Mouse (Mus musculus) limb, embryonic 11.5 days (tissue): ENCODE measurements around the gene Ceacam12. TPM values are rescaled to one million over a fixed set of nuclear protein-coding genes. Genes with fewer than 3 reads are reported as not detected.
"Not testable (repeated sequence)": the region's sequence is repeated elsewhere in the genome, so short reads cannot be mapped to it uniquely, and the experiment has no call there.

Source experiments
- ATAC-seq: fragments of 200-750 bp; cut with Nextera tagmentation; 2 replicates; pipeline ENCODE4 v1.8.0; 2017; ENCODE audit warnings: low read depth; ENCODE audit not compliant: insufficient number of reproducible peaks, low FRiP score, low TSS enrichment
- DNase-seq: peaks from one replicate; pipeline ENCODE4 v3.0.0-alpha.2; 2015; ENCODE audit warnings: low spot score
- H3K27ac ChIP-seq: fragments of 300-500 bp; sonication (generic); replicated peaks from 2 replicates; pipeline ENCODE4 v1.5.1; 2014; ENCODE audit warnings: low read depth, mild to moderate bottlenecking, low read length
- H3K27me3 ChIP-seq: fragments of 300-500 bp; sonication (generic); 2 replicates; pipeline ENCODE4 v1.6.1; 2014; ENCODE audit warnings: mild to moderate bottlenecking, low read length, mixed read lengths; ENCODE audit not compliant: control insufficient read depth, insufficient read depth
- H3K36me3 ChIP-seq: fragments of 300-500 bp; sonication (generic); 2 replicates; pipeline ENCODE4 v1.6.1; 2014; ENCODE audit warnings: mild to moderate bottlenecking, low read length, moderate library complexity, mixed read lengths; ENCODE audit not compliant: control insufficient read depth, insufficient read depth
- H3K4me1 ChIP-seq: fragments of 300-500 bp; sonication (generic); 2 replicates; pipeline ENCODE4 v1.6.1; 2014; ENCODE audit warnings: low read length, mixed read lengths; ENCODE audit not compliant: control insufficient read depth, insufficient read depth
- H3K4me2 ChIP-seq: fragments of 300-500 bp; sonication (generic); 2 replicates; pipeline ENCODE4 v1.6.1; 2014; ENCODE audit warnings: low read depth, mild to moderate bottlenecking, moderate library complexity; ENCODE audit not compliant: severe bottlenecking
- H3K4me3 ChIP-seq: fragments of 300-500 bp; sonication (generic); 2 replicates; pipeline ENCODE4 v1.5.1; 2014; ENCODE audit warnings: low read depth, low read length
- H3K9ac ChIP-seq: fragments of 300-500 bp; sonication (generic); 2 replicates; pipeline ENCODE4 v1.6.1; 2014; ENCODE audit warnings: mild to moderate bottlenecking, low read length
- H3K9me3 ChIP-seq: fragments of 300-500 bp; sonication (generic); 2 replicates; pipeline ENCODE4 v1.6.1; 2016; ENCODE audit warnings: low read length; ENCODE audit not compliant: control insufficient read depth
- WGBS: fragments of 180-500 bp; shearing (Covaris S2); extraction: QIAGEN DNeasy Blood & Tissue Kit; methylation state at CpG from one replicate; pipeline ENCODE4 v1.1.7; 2014; 5-methylcytosine and 5-hydroxymethylcytosine counted together
- microRNA-seq: library from miRNA; unstranded; fragments of <30 nt; microRNA quantifications from one replicate; pipeline ENCODE4, GENCODE M21; 2016
- polyA plus RNA-seq: library from polyadenylated mRNA; unstranded; fragments of >200 nt; fragmentation: Nextera tagmentation; extraction: Ambion mirVana; gene quantifications from 2 replicates; pipeline ENCODE4 v1.2.1, GENCODE M21; 2014

Gene Ceacam12
- polyA plus RNA-seq, result not detected in 2 replicates

- no peaks in the 10 kb centered on the region for H3K36me3 ChIP-seq
- no peak within 1 kb of the TSS for H3K27ac ChIP-seq
- no peaks in the 10 kb centered on the region for H3K27me3 ChIP-seq
- H3K9ac ChIP-seq, result no peak within 1 kb of the TSS
- no peak within 1 kb of the TSS for H3K4me3 ChIP-seq
- 78% methylated on average over 1 of the region's 1 CpGs for WGBS
- no peak within 1 kb of the TSS for H3K4me2 ChIP-seq
- DNase-seq (no peak), ATAC-seq (no peak)
- H3K9me3 ChIP-seq, result peaks cover 5% of the 10 kb centered on the region; the same call in 1 of the 2 replicates
- H3K4me1 ChIP-seq, result no peaks in the 10 kb centered on the region
Measured at GRCm38 (mm10) chr7:18065629-18066028, at the start of gene Ceacam12. Gene Ceacam12, plus strand, starts transcription at chr7:18065929.

- not testable (repeated sequence) for H3K27me3 ChIP-seq, H3K9ac ChIP-seq, H3K4me1 ChIP-seq, DNase-seq, ATAC-seq, H3K27ac ChIP-seq, H3K4me3 ChIP-seq, H3K4me2 ChIP-seq, H3K36me3 ChIP-seq
- 86% methylated on average over 1 of the region's 1 CpGs for WGBS
- H3K9me3 ChIP-seq, result peaks cover 11% of the 10 kb centered on the region; the same call in 1 of the 2 replicates
Measured at GRCm38 (mm10) chr7:18073821-18074220, 8.1 kb downstream of the Ceacam12 start.

GRCm38 (mm10) chr7:18100785-18101184, 35.1 kb downstream of the Ceacam12 start:
- Histone ChIP-seq H3K36me3 (no peaks in the 10 kb centered on the region), H3K4me3 (no peak overlapping the region), H3K9me3 (peaks cover 5% of the 10 kb centered on the region; the same call in 1 of the 2 replicates), H3K27me3 (no peaks in the 10 kb centered on the region), H3K4me2 (no peak overlapping the region), H3K27ac (no peak overlapping the region), H3K9ac (no peak overlapping the region), H3K4me1 (no peaks in the 10 kb centered on the region)
- ATAC-seq (no peak), DNase-seq (no peak)
- 49% methylated on average over 2 of the region's 2 CpGs for WGBS

Small RNA genes within 50 kb of the gene (microRNA-seq; reads per million reads assigned to microRNA genes)
- not detected for gene Gm22414

Other genes with a start within 250 kb of the Ceacam12 start
- not detected in 2 replicates for gene Gm5155, start 194.2 kb upstream of the Ceacam12 start, polyA plus RNA-seq
- not detected in 2 replicates for gene Ceacam11, start 93.8 kb upstream of the Ceacam12 start, polyA plus RNA-seq
- gene Ceacam13, start 56.0 kb upstream of the Ceacam12 start, polyA plus RNA-seq, result not detected in 2 replicates
- gene Igfl3, start 110.6 kb downstream of the Ceacam12 start, polyA plus RNA-seq, result not detected in 2 replicates
- not detected in 2 replicates for gene Mill1, start 179.4 kb downstream of the Ceacam12 start, polyA plus RNA-seq